Mouse (Mus musculus): ENCODE measurements at regions not wholly inside any gene's neighbourhood (a gene's known extent, or its start where the extent isn't known, plus 50 kb on each side); places are given as distances from the start of the nearest gene placed in this dataset. TPM values are rescaled to one million over a fixed set of nuclear protein-coding genes. Genes with fewer than 3 reads are reported as not detected.
A peak's percentile ranks its signal among the peaks of the same experiment; 100 is the strongest.

GRCm38 (mm10) chr16:77653306-77653705 lies 51.4 kb upstream of the Gm11146 start:
- 46% methylated on average over 3 of the region's 3 CpGs for WGBS
- H3K9me3 ChIP-seq: no peaks in the 10 kb centered on the region
- H3K9ac ChIP-seq: no peak overlapping the region
- no peaks in the 10 kb centered on the region for H3K27me3 ChIP-seq
- no peaks in the 10 kb centered on the region for H3K36me3 ChIP-seq
- no peak overlapping the region for H3K4me2 ChIP-seq
- H3K27ac ChIP-seq (replicated peaks): peak overlapping the region; percentile 34; the same call in 1 of the 2 replicates
- no peak overlapping the region for H3K4me3 ChIP-seq
- ATAC-seq (ENCODE audit: low FRiP score, low read depth): no peak
- H3K4me1 ChIP-seq (replicated peaks): peaks cover 9% of the 10 kb centered on the region

Small RNAs in the stretch of these regions (microRNA-seq; reads per million reads assigned to microRNA genes)
- gene Gm25025: not detected
